Mouse (Mus musculus) G1E (cell line): ENCODE results near the gene Apoh.

Experiments
- CTCF ChIP-seq: IDR thresholded peaks from 2 replicates; pipeline ENCODE4 v1.5.1; 2012; ENCODE audit warnings: low read depth, low read length, inconsistent platforms, mixed read lengths
- GATA1 ChIP-seq: IDR thresholded peaks from 2 replicates; pipeline ENCODE4 v1.6.1; 2012; ENCODE audit warnings: borderline replicate concordance, low read length, inconsistent platforms, mixed read lengths

DNA sequence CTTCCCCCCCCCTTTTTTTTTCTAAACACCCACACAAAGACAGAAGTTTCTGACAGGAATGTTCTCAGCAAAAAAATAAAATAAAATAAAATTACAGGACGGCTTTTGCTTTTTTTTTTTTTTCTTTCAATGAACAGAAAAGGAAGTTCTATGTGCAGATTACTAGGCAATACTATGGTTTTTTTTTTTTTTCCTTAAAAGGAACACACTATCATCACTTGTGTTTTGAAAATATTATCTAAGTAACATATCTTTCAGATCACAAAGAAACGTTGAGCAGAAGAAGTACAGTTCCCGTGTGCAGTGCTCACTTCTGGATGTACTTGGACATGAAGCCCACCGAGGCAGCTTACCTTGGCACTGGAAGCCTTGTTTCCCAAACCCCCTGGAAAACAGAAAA lies 2.9 kb upstream of the Apoh start:
- no peak for TF ChIP-seq GATA1
- no peak for TF ChIP-seq CTCF
